Mouse (Mus musculus): Measurements from ENCODE around the gene Ddah1. TPM values are rescaled to one million over a fixed set of nuclear protein-coding genes. Genes with fewer than 3 reads are reported as not detected.
"Not testable (repeated sequence)": the region's sequence is repeated elsewhere in the genome, so short reads cannot be mapped to it uniquely, and the experiment has no call there.

The Ddah1 gene
- polyA plus RNA-seq, 1 experiment from 2014 or later = 76.1 TPM

GRCm38 (mm10) chr3:145897749-145898148 lies 139.3 kb downstream of the Ddah1 start:
- Histone ChIP-seq H3K9me3 (replicated peaks) (no peaks in the 10 kb centered on the region), H3K27me3 (no peaks in the 10 kb centered on the region), H3K27ac (no peak overlapping the region), H3K9ac (no peak overlapping the region), H3K4me2 (no peak overlapping the region), H3K4me3 (replicated peaks) (no peak overlapping the region), H3K36me3 (0 out of 2 replicates have a peak, but pooled peaks cover 3% of the 10 kb centered on the region), H3K4me1 (peaks cover 9% of the 10 kb centered on the region; the same call in 1 of the 2 replicates)
- ATAC-seq (replicated peaks; ENCODE audit: low FRiP score) = no peak
- 79% methylated on average over 11 of the region's 11 CpGs for WGBS

- Histone ChIP-seq H3K9me3 (replicated peaks) (no peaks in the 10 kb centered on the region; the same call in 1 of the 2 replicates), H3K4me3 (replicated peaks) (no peak overlapping the region), H3K27me3 (no peaks in the 10 kb centered on the region), H3K27ac (no peak overlapping the region), H3K4me2 (no peak overlapping the region), H3K4me1 (peaks cover 9% of the 10 kb centered on the region; the same call in 1 of the 2 replicates), H3K9ac (no peak overlapping the region), H3K36me3 (0 out of 2 replicates have a peak, but pooled peaks cover 3% of the 10 kb centered on the region)
- no peak for ATAC-seq (replicated peaks; ENCODE audit: low FRiP score)
- 78% methylated on average over 8 of the region's 8 CpGs for WGBS
Measured at GRCm38 (mm10) chr3:145899832-145900231, 141.4 kb downstream of the Ddah1 start.

- Histone ChIP-seq H3K9me3 (replicated peaks) (no peaks in the 10 kb centered on the region; the same call in 1 of the 2 replicates), H3K4me3 (replicated peaks) (no peak overlapping the region), H3K27me3 (no peaks in the 10 kb centered on the region), H3K9ac (no peak overlapping the region), H3K36me3 (no peaks in the 10 kb centered on the region), H3K27ac (no peak overlapping the region), H3K4me2 (no peak overlapping the region), H3K4me1 (peaks cover 24% of the 10 kb centered on the region; the same call in 1 of the 2 replicates)
- 94% methylated on average over 8 of the region's 8 CpGs for WGBS
- ATAC-seq (replicated peaks; ENCODE audit: low FRiP score) = no peak
Measured at GRCm38 (mm10) chr3:145903530-145903929, 145.1 kb downstream of the Ddah1 start.

GRCm38 (mm10) chr3:145904850-145905776 lies 146.6 kb downstream of the Ddah1 start:
- Histone ChIP-seq H3K27ac (no peak overlapping the region), H3K9me3 (replicated peaks) (no peaks in the 10 kb centered on the region; the same call in 1 of the 2 replicates), H3K4me2 (peak overlapping the region; percentile 46), H3K27me3 (no peaks in the 10 kb centered on the region), H3K4me1 (0 out of 2 replicates have a peak, but pooled peaks cover 15% of the 10 kb centered on the region), H3K36me3 (no peaks in the 10 kb centered on the region), H3K9ac (no peak overlapping the region), H3K4me3 (replicated peaks) (no peak overlapping the region)
- WGBS = 54% methylated on average over 22 of the region's 22 CpGs
- 0 out of 2 replicates have a peak, but pooled peaks have one; percentile 15 for ATAC-seq (replicated peaks; ENCODE audit: low FRiP score)

- Histone ChIP-seq H3K4me1 (0 out of 2 replicates have a peak, but pooled peaks cover 15% of the 10 kb centered on the region), H3K9me3 (replicated peaks) (no peaks in the 10 kb centered on the region; the same call in 1 of the 2 replicates)
- 87% methylated on average over 9 of the region's 9 CpGs for WGBS
Measured at GRCm38 (mm10) chr3:145906582-145906981, 148.1 kb downstream of the Ddah1 start.

GRCm38 (mm10) chr3:145912512-145912911 lies 154.0 kb downstream of the Ddah1 start:
- H3K27ac ChIP-seq = no peak overlapping the region
- H3K4me1 ChIP-seq = 0 out of 2 replicates have a peak, but pooled peaks cover 5% of the 10 kb centered on the region
- no peak overlapping the region for H3K4me3 ChIP-seq (replicated peaks)
- H3K9me3 ChIP-seq (replicated peaks) = no peaks in the 10 kb centered on the region
- no peaks in the 10 kb centered on the region for H3K36me3 ChIP-seq
- H3K4me2 ChIP-seq = no peak overlapping the region
- 86% methylated on average over 7 of the region's 7 CpGs for WGBS
- ATAC-seq (replicated peaks; ENCODE audit: low FRiP score) = no peak
- no peak overlapping the region for H3K9ac ChIP-seq
- H3K27me3 ChIP-seq = no peaks in the 10 kb centered on the region

More at GRCm38 (mm10) chr3:145906582-145906981, 148.1 kb downstream of the Ddah1 start:
- no peak overlapping the region for H3K4me2 ChIP-seq
- ATAC-seq (replicated peaks; ENCODE audit: low FRiP score) = no peak
- H3K36me3 ChIP-seq = no peaks in the 10 kb centered on the region
- H3K9ac ChIP-seq = no peak overlapping the region
- no peak overlapping the region for H3K4me3 ChIP-seq (replicated peaks)
- H3K27me3 ChIP-seq = no peaks in the 10 kb centered on the region
- H3K27ac ChIP-seq = no peak overlapping the region

- no peaks in the 10 kb centered on the region for H3K9me3 ChIP-seq (replicated peaks)
- no peaks in the 10 kb centered on the region for H3K27me3 ChIP-seq
- WGBS = 74% methylated on average over 6 of the region's 6 CpGs
- H3K4me3 ChIP-seq (replicated peaks) = no peak overlapping the region
- H3K4me2 ChIP-seq = no peak overlapping the region
- no peaks in the 10 kb centered on the region for H3K36me3 ChIP-seq
- H3K27ac ChIP-seq = no peak overlapping the region
- no peak overlapping the region for H3K9ac ChIP-seq
- H3K4me1 ChIP-seq = no peaks in the 10 kb centered on the region
- ATAC-seq (replicated peaks; ENCODE audit: low FRiP score) = no peak
Measured at GRCm38 (mm10) chr3:145913263-145913662, 154.8 kb downstream of the Ddah1 start.

GRCm38 (mm10) chr3:145913942-145914341 lies 155.5 kb downstream of the Ddah1 start:
- H3K27me3 ChIP-seq; H3K36me3 ChIP-seq; H3K4me1 ChIP-seq; H3K4me2 ChIP-seq; H3K9ac ChIP-seq; H3K27ac ChIP-seq; H3K9me3 ChIP-seq (replicated peaks); ATAC-seq (replicated peaks; ENCODE audit: low FRiP score); H3K4me3 ChIP-seq (replicated peaks): not testable (repeated sequence)
- 84% methylated on average over 7 of the region's 7 CpGs for WGBS

GRCm38 (mm10) chr3:145916374-145916773 lies 157.9 kb downstream of the Ddah1 start:
- Histone ChIP-seq H3K9me3 (replicated peaks) (0 out of 2 replicates have a peak, but pooled peaks cover 2% of the 10 kb centered on the region), H3K4me3 (replicated peaks) (no peak overlapping the region), H3K36me3 (no peaks in the 10 kb centered on the region), H3K4me2 (no peak overlapping the region), H3K9ac (no peak overlapping the region), H3K4me1 (no peaks in the 10 kb centered on the region), H3K27me3 (no peaks in the 10 kb centered on the region), H3K27ac (no peak overlapping the region)
- 91% methylated on average over 5 of the region's 5 CpGs for WGBS
- ATAC-seq (replicated peaks; ENCODE audit: low FRiP score) = no peak

- WGBS = 86% methylated on average over 4 of the region's 4 CpGs
Measured at GRCm38 (mm10) chr3:145916826-145917225, 158.4 kb downstream of the Ddah1 start.

GRCm38 (mm10) chr3:145922019-145922854 lies 163.8 kb downstream of the Ddah1 start, which contains the start of gene Bcl10:
TSS of gene Bcl10 (plus strand) at chr3:145922804.
- peak within 1 kb of the TSS; percentile 94 for H3K4me3 ChIP-seq (replicated peaks)
- peak within 1 kb of the TSS; percentile 67 for H3K4me2 ChIP-seq
- 38% methylated on average over 11 of the region's 11 CpGs for WGBS
- 0 out of 2 replicates have a peak, but pooled peaks cover 2% of the 10 kb centered on the region for H3K9me3 ChIP-seq (replicated peaks)
- H3K27me3 ChIP-seq = no peaks in the 10 kb centered on the region
- ATAC-seq (replicated peaks; ENCODE audit: low FRiP score) = no peak
- H3K4me1 ChIP-seq = peaks cover 18% of the 10 kb centered on the region
- H3K36me3 ChIP-seq = no peaks in the 10 kb centered on the region
- H3K9ac ChIP-seq = peak within 1 kb of the TSS; percentile 32; the same call in 1 of the 2 replicates
- peak within 1 kb of the TSS; percentile 90 for H3K27ac ChIP-seq

More at GRCm38 (mm10) chr3:145916826-145917225, 158.4 kb downstream of the Ddah1 start:
- H3K27me3 ChIP-seq = no peaks in the 10 kb centered on the region
- no peak overlapping the region for H3K9ac ChIP-seq
- H3K9me3 ChIP-seq (replicated peaks) = 0 out of 2 replicates have a peak, but pooled peaks cover 2% of the 10 kb centered on the region
- ATAC-seq (replicated peaks; ENCODE audit: low FRiP score) = no peak
- no peaks in the 10 kb centered on the region for H3K36me3 ChIP-seq
- no peak overlapping the region for H3K27ac ChIP-seq
- no peak overlapping the region for H3K4me3 ChIP-seq (replicated peaks)
- no peaks in the 10 kb centered on the region; the same call in 1 of the 2 replicates for H3K4me1 ChIP-seq
- H3K4me2 ChIP-seq = no peak overlapping the region
